Mouse (Mus musculus): ENCODE results near the gene Phykpl. TPM values are rescaled to one million over a fixed set of nuclear protein-coding genes. Genes with fewer than 3 reads are reported as not detected.

Gene Phykpl
- polyA plus RNA-seq, 1 experiment from 2014 or later: 11.3 TPM

- Histone ChIP-seq H3K36me3 (ENCODE audit: control insufficient read depth, insufficient read depth) (no peaks in the 10 kb centered on the region), H3K4me2 (ENCODE audit: low read depth, low read length) (no peak overlapping the region), H3K4me1 (ENCODE audit: control insufficient read depth, low read depth, low read length) (no peaks in the 10 kb centered on the region), H3K4me3 (ENCODE audit: low read depth, low read length) (no peak overlapping the region), H3K9me3 (replicated peaks; ENCODE audit: control insufficient read depth, low read length) (no peaks in the 10 kb centered on the region), H3K9ac (ENCODE audit: low read depth, low read length) (no peak overlapping the region), H3K27ac (ENCODE audit: low read length) (no peak overlapping the region), H3K27me3 (ENCODE audit: control insufficient read depth, insufficient read depth, low read depth, low read length) (no peaks in the 10 kb centered on the region)
- 17% methylated on average over 5 of the region's 5 CpGs for WGBS (ENCODE audit: insufficient replicate concordance)
- ATAC-seq (ENCODE audit: low read depth): no peak
These were observed 33.3 kb upstream of the Phykpl start for GRCm38 (mm10) chr11:51551253-51551652.

- Histone ChIP-seq H3K27ac (ENCODE audit: low read length) (no peak overlapping the region), H3K4me3 (ENCODE audit: low read depth, low read length) (no peak overlapping the region), H3K4me1 (ENCODE audit: control insufficient read depth, low read depth, low read length) (no peaks in the 10 kb centered on the region), H3K4me2 (ENCODE audit: low read depth, low read length) (no peak overlapping the region), H3K9ac (ENCODE audit: low read depth, low read length) (no peak overlapping the region), H3K27me3 (ENCODE audit: control insufficient read depth, insufficient read depth, low read depth, low read length) (no peaks in the 10 kb centered on the region), H3K9me3 (replicated peaks; ENCODE audit: control insufficient read depth, low read length) (no peaks in the 10 kb centered on the region), H3K36me3 (ENCODE audit: control insufficient read depth, insufficient read depth) (no peaks in the 10 kb centered on the region)
- ATAC-seq (ENCODE audit: low read depth): no peak
- WGBS (ENCODE audit: insufficient replicate concordance): 54% methylated on average over 3 of the region's 3 CpGs
These were observed 32.5 kb upstream of the Phykpl start for GRCm38 (mm10) chr11:51552091-51552490.

- Histone ChIP-seq H3K27ac (ENCODE audit: low read length) (no peak overlapping the region), H3K27me3 (ENCODE audit: control insufficient read depth, insufficient read depth, low read depth, low read length) (no peaks in the 10 kb centered on the region), H3K4me1 (ENCODE audit: control insufficient read depth, low read depth, low read length) (no peaks in the 10 kb centered on the region), H3K9me3 (replicated peaks; ENCODE audit: control insufficient read depth, low read length) (no peaks in the 10 kb centered on the region), H3K4me2 (ENCODE audit: low read depth, low read length) (no peak overlapping the region), H3K36me3 (ENCODE audit: control insufficient read depth, insufficient read depth) (no peaks in the 10 kb centered on the region), H3K4me3 (ENCODE audit: low read depth, low read length) (no peak overlapping the region), H3K9ac (ENCODE audit: low read depth, low read length) (no peak overlapping the region)
- no peak for ATAC-seq (ENCODE audit: low read depth)
- WGBS (ENCODE audit: insufficient replicate concordance): 62% methylated on average over 9 of the region's 10 CpGs
These were observed 30.0 kb upstream of the Phykpl start for GRCm38 (mm10) chr11:51554590-51554989.

- Histone ChIP-seq H3K9me3 (replicated peaks; ENCODE audit: control insufficient read depth, low read length) (no peaks in the 10 kb centered on the region), H3K27ac (ENCODE audit: low read length) (no peak overlapping the region), H3K9ac (ENCODE audit: low read depth, low read length) (no peak overlapping the region), H3K4me3 (ENCODE audit: low read depth, low read length) (no peak overlapping the region), H3K4me2 (ENCODE audit: low read depth, low read length) (no peak overlapping the region), H3K4me1 (ENCODE audit: control insufficient read depth, low read depth, low read length) (no peaks in the 10 kb centered on the region), H3K27me3 (ENCODE audit: control insufficient read depth, insufficient read depth, low read depth, low read length) (no peaks in the 10 kb centered on the region), H3K36me3 (ENCODE audit: control insufficient read depth, insufficient read depth) (no peaks in the 10 kb centered on the region)
- 19% methylated on average over 2 of the region's 2 CpGs for WGBS (ENCODE audit: insufficient replicate concordance)
- no peak for ATAC-seq (ENCODE audit: low read depth)
These were observed 29.5 kb upstream of the Phykpl start for GRCm38 (mm10) chr11:51555066-51555465.

GRCm38 (mm10) chr11:51563276-51563675, 21.3 kb upstream of the Phykpl start:
- Histone ChIP-seq H3K27me3 (ENCODE audit: control insufficient read depth, insufficient read depth, low read depth, low read length) (no peaks in the 10 kb centered on the region), H3K36me3 (ENCODE audit: control insufficient read depth, insufficient read depth) (no peaks in the 10 kb centered on the region), H3K4me3 (ENCODE audit: low read depth, low read length) (no peak overlapping the region), H3K9ac (ENCODE audit: low read depth, low read length) (no peak overlapping the region), H3K4me1 (ENCODE audit: control insufficient read depth, low read depth, low read length) (no peaks in the 10 kb centered on the region), H3K4me2 (ENCODE audit: low read depth, low read length) (no peak overlapping the region), H3K9me3 (replicated peaks; ENCODE audit: control insufficient read depth, low read length) (no peaks in the 10 kb centered on the region), H3K27ac (ENCODE audit: low read length) (no peak overlapping the region)
- 56% methylated on average over 1 of the region's 1 CpGs for WGBS (ENCODE audit: insufficient replicate concordance)
- no peak for ATAC-seq (ENCODE audit: low read depth)

- H3K36me3 ChIP-seq (ENCODE audit: control insufficient read depth, insufficient read depth): no peaks in the 10 kb centered on the region
- H3K9ac ChIP-seq (ENCODE audit: low read depth, low read length): no peak overlapping the region
- no peak overlapping the region for H3K27ac ChIP-seq (ENCODE audit: low read length)
- H3K4me2 ChIP-seq (ENCODE audit: low read depth, low read length): no peak overlapping the region
- no peaks in the 10 kb centered on the region for H3K27me3 ChIP-seq (ENCODE audit: control insufficient read depth, insufficient read depth, low read depth, low read length)
- no peak overlapping the region for H3K4me3 ChIP-seq (ENCODE audit: low read depth, low read length)
- H3K9me3 ChIP-seq (replicated peaks; ENCODE audit: control insufficient read depth, low read length): no peaks in the 10 kb centered on the region
- 19% methylated on average over 3 of the region's 3 CpGs for WGBS (ENCODE audit: insufficient replicate concordance)
- no peaks in the 10 kb centered on the region for H3K4me1 ChIP-seq (ENCODE audit: control insufficient read depth, low read depth, low read length)
- 0 out of 2 replicates have a peak, but pooled peaks have one; percentile 21 for ATAC-seq (ENCODE audit: low read depth)
These were observed 19.5 kb upstream of the Phykpl start for GRCm38 (mm10) chr11:51565062-51565461.

GRCm38 (mm10) chr11:51565951-51566350, 18.6 kb upstream of the Phykpl start:
- H3K36me3 ChIP-seq (ENCODE audit: control insufficient read depth, insufficient read depth): no peaks in the 10 kb centered on the region
- no peaks in the 10 kb centered on the region for H3K4me1 ChIP-seq (ENCODE audit: control insufficient read depth, low read depth, low read length)
- no peaks in the 10 kb centered on the region for H3K9me3 ChIP-seq (replicated peaks; ENCODE audit: control insufficient read depth, low read length)
- H3K9ac ChIP-seq (ENCODE audit: low read depth, low read length): no peak overlapping the region
- no peak overlapping the region for H3K4me2 ChIP-seq (ENCODE audit: low read depth, low read length)
- WGBS (ENCODE audit: insufficient replicate concordance): 75% methylated on average over 6 of the region's 6 CpGs
- no peak overlapping the region for H3K27ac ChIP-seq (ENCODE audit: low read length)
- H3K4me3 ChIP-seq (ENCODE audit: low read depth, low read length): no peak overlapping the region
- H3K27me3 ChIP-seq (ENCODE audit: control insufficient read depth, insufficient read depth, low read depth, low read length): no peaks in the 10 kb centered on the region
- ATAC-seq (ENCODE audit: low read depth): no peak

GRCm38 (mm10) chr11:51568801-51569200, 15.8 kb upstream of the Phykpl start:
- Histone ChIP-seq H3K4me2 (ENCODE audit: low read depth, low read length) (no peak overlapping the region), H3K9ac (ENCODE audit: low read depth, low read length) (no peak overlapping the region), H3K27me3 (ENCODE audit: control insufficient read depth, insufficient read depth, low read depth, low read length) (no peaks in the 10 kb centered on the region), H3K4me1 (ENCODE audit: control insufficient read depth, low read depth, low read length) (no peaks in the 10 kb centered on the region), H3K36me3 (ENCODE audit: control insufficient read depth, insufficient read depth) (no peaks in the 10 kb centered on the region), H3K9me3 (replicated peaks; ENCODE audit: control insufficient read depth, low read length) (no peaks in the 10 kb centered on the region), H3K27ac (ENCODE audit: low read length) (no peak overlapping the region), H3K4me3 (ENCODE audit: low read depth, low read length) (no peak overlapping the region)
- 79% methylated on average over 4 of the region's 4 CpGs for WGBS (ENCODE audit: insufficient replicate concordance)
- ATAC-seq (ENCODE audit: low read depth): no peak

- Histone ChIP-seq H3K27ac (ENCODE audit: low read length) (no peak overlapping the region), H3K36me3 (ENCODE audit: control insufficient read depth, insufficient read depth) (no peaks in the 10 kb centered on the region), H3K9ac (ENCODE audit: low read depth, low read length) (no peak overlapping the region), H3K9me3 (replicated peaks; ENCODE audit: control insufficient read depth, low read length) (no peaks in the 10 kb centered on the region), H3K4me1 (ENCODE audit: control insufficient read depth, low read depth, low read length) (no peaks in the 10 kb centered on the region), H3K4me2 (ENCODE audit: low read depth, low read length) (no peak overlapping the region), H3K4me3 (ENCODE audit: low read depth, low read length) (no peak overlapping the region), H3K27me3 (ENCODE audit: control insufficient read depth, insufficient read depth, low read depth, low read length) (no peaks in the 10 kb centered on the region)
- no peak for ATAC-seq (ENCODE audit: low read depth)
- WGBS (ENCODE audit: insufficient replicate concordance): 60% methylated on average over 4 of the region's 4 CpGs
These were observed 8.1 kb upstream of the Phykpl start for GRCm38 (mm10) chr11:51576454-51576853.

All from liver, embryonic 16.5 days (tissue).